Mouse (Mus musculus) adrenal gland, adult 10 weeks (tissue): Measurements from ENCODE around the gene Slc25a14. TPM values are rescaled to one million over a fixed set of nuclear protein-coding genes. Genes with fewer than 3 reads are reported as not detected.

Experiments used
- polyA plus RNA-seq: library from polyadenylated mRNA; stranded (reverse); fragments of 350-450 nt; fragmentation: Illumina TruSeq; extraction: RNeasy Lipid Tissue Mini Kit (QIAGEN cat#74804); gene quantifications from one replicate; pipeline ENCODE4 v1.2.3, GENCODE M21; 2014; ENCODE audit warnings: low read depth, low replicate concordance

Slc25a14 gene
- 35.0 TPM for polyA plus RNA-seq

DNA sequence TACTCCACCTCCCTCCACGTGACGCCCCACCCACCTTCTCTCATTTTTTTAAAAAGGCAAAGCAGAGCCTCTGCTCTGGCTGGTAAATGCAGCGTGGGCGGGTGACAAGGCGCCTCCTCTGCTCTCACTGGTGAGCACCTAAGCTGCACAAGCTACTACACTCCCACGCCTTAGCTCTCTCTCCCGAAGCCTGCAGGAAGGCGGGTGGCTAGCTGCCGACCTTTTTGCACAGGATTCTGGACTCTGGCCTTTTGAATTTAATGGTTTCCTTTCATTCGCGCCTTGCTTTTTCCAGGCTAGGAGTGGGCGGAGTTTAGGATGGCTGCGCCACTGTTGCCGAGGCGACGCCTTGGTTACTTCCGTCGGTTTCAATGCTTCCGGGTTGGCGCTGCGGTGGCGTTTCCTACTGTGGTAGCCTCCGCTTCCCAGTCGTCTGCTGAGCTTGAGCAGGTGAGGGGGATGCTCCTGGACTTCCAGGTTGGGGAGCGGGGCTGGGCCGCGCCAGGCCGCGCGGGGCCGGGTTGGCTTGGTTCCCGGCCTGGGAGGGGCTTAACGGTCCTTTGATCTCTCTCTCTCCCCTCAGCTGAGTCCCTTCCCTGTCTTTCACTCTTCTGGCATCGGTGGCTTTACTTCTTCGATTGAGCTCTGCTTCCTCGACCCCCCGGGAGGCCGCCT, at the start of gene Slc25a14:
Gene Slc25a14 (plus strand): TSS at position 35 of the 675 bp plus-strand sequence.

DNA sequence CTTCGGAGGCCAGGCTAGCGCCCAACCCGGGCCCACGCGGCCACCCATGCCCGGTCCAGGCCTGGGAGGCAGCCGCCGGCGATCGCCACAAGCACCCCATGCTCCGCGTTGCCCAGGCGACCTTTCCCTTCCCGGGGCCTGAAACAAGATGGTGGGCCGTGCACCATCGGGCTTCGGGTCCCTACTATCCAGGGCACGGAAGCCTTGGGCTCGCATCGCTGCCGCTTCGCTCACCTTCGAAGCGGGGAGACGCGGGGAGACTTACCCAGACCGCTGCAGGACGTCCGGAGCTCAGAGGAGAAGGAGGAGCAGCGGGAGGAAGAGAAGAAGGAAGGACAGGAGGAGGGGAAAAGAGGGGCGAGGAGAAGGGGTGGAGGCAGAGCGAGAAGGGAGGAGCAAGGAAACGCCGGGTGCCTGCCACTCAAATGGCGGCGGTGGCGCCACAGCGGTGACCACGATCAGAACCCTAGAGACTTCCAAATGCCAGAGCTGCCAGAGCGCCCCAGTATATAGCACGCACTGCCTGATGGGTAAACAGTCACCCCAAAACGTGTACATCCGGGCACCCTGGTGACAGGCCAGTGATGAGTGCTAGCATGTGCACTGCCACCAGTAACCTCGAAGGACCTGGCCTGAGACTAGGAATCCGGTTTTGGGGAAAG, 29.0 kb upstream of the Slc25a14 start, which contains the start of gene Zfp280c:
Gene Zfp280c (minus strand): TSS at position 406 of the 662 bp plus-strand sequence.

DNA sequence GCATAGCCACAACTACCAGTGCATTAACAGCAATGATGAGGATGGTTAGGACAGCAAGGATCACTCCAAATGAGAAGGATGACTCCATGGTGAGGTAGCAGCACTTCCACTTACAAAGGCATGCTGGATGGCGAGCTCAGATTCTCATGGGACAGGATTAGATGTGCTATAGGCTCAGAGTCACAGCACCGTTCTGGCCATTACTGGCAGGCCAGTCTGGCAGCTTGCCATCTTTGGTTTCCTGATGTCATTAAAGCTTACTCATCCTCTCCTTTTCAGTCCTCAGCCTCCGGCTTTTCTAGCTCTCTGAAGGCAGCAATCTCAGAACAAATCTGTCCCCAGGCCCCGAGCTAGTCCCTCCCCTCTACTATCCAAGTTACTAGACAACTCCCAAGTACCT, 51.0 kb downstream of the Slc25a14 start, which contains the start of gene Gpr119:
Gene Gpr119 (minus strand): TSS at position 308 of the 400 bp plus-strand sequence.

DNA sequence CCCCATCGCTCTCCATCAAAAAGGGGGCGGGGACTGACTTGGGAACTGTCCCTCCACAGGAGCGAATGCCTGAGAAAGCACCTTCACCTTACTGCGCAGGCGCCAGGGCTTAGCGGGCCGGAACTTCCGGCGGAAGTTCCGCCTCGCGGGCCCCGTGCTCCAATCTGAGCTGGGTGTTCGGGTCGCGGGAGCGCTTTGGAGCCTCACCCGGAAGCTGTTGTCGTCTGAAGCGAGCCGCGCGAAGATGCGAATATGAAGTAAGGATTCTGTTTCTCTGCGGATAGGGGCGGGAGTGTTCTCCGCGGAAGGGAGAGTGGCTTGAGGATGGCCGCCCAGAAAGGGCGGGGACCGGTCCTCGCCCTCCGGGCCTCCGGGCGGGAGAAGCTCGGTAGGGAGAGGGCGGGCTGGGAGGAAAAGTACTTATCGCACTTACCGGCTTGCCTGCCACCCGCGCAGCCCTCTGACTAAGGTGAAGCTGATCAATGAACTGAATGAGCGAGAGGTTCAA, 71.7 kb downstream of the Slc25a14 start, which contains the start of gene Rbmx2:
Gene Rbmx2 (plus strand): TSS at position 141 of the 508 bp plus-strand sequence.

Other genes with a start within 250 kb of the Slc25a14 start
- 8.5 TPM for gene Elf4, start 160.3 kb upstream of the Slc25a14 start, polyA plus RNA-seq
- 316 TPM for gene Aifm1, start 109.8 kb upstream of the Slc25a14 start, polyA plus RNA-seq
- gene Rab33a, start 104.1 kb upstream of the Slc25a14 start, polyA plus RNA-seq = 10.6 TPM
- 24.8 TPM for gene Zfp280c, start 28.9 kb upstream of the Slc25a14 start, polyA plus RNA-seq
- not detected for gene Gpr119, start 51.1 kb downstream of the Slc25a14 start, polyA plus RNA-seq
- gene Rbmx2, start 71.6 kb downstream of the Slc25a14 start, polyA plus RNA-seq = 7.3 TPM